Mouse (Mus musculus): ENCODE measurements at regions not wholly inside any gene's neighbourhood (a gene's known extent, or its start where the extent isn't known, plus 50 kb on each side); places are given as distances from the start of the nearest gene placed in this dataset.

DNA sequence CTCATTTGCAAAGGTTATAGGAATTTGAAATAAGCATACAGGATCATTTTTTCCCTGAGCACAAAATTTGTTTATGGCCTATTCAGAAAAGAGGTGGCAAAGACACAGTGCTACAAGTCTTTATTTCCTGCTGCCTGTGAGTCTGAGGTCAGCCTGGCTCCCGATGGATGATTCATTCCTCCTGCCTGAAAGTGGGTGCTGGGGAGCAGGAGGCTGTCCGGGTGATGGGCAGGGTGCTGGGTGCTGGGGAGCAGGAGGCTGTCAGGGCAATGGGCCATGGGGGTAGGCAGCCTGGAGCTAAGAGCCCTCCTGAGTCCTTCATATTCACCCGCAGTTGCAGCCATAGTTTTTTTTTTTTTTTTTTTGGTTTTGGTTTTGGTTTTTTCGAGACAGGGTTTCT, 67.1 kb upstream of the Tbca start:
- H3K4me3 ChIP-seq: no peak overlapping the region
- no peak overlapping the region for H3K27ac ChIP-seq
- no peak for DNase-seq (ENCODE audit: low spot score in 2 of 2)
- TF ChIP-seq CTCF (conservative IDR thresholded peaks at IDR 0.05): no peak
